Mouse (Mus musculus) testis, adult 2 months (tissue): ENCODE results near the gene Evi2a.

Source experiments
- CTCF ChIP-seq: fragments of 200-500 bp; IDR thresholded peaks from 2 replicates; pipeline ENCODE4 v1.5.1; 2012; ENCODE audit warnings: low read depth, mild to moderate bottlenecking, inconsistent platforms, low read length, moderate library complexity; ENCODE audit not compliant: control insufficient read depth, insufficient read depth, insufficient replicate concordance
- POLR2A ChIP-seq: fragments of 200-500 bp; IDR thresholded peaks from 2 replicates; pipeline ENCODE4 v1.6.1; 2012; ENCODE audit warnings: low read depth, mild to moderate bottlenecking, inconsistent platforms, low read length, moderate library complexity; ENCODE audit not compliant: control insufficient read depth

- TF ChIP-seq CTCF (no peak), POLR2A (no peak)
Measured at GRCm38 (mm10) chr11:79494976-79495800, 35.2 kb downstream of the Evi2a start.
